Mouse (Mus musculus): ENCODE results near the gene Ick. TPM values are rescaled to one million over a fixed set of nuclear protein-coding genes. Genes with fewer than 3 reads are reported as not detected.
"Not testable (repeated sequence)": the region's sequence is repeated elsewhere in the genome, so short reads cannot be mapped to it uniquely, and the experiment has no call there.

The Ick gene
- total RNA-seq, 1 experiment: 5.4 TPM

- Histone ChIP-seq H3K27ac (ENCODE audit: insufficient read depth, low read depth, low read length, poor library complexity, severe bottlenecking) (peak overlapping the region; percentile 34), H3K9me3 (ENCODE audit: control insufficient read depth, insufficient read depth, low read depth, low read length) (no peaks in the 10 kb centered on the region), H3K4me1 (ENCODE audit: control insufficient read depth in 2 of 2, insufficient read depth in 2 of 2, low read length in 2 of 2, poor library complexity in 1 of 2) (peaks cover 2 to 22% of the 10 kb centered on the region in 2 experiments; a peak in 3 of 4 replicates), H3K4me3 (ENCODE audit: insufficient read depth in 1 of 2, low read depth in 1 of 2, low read length in 2 of 2, poor library complexity in 1 of 2, severe bottlenecking in 1 of 2) (peak overlapping the region; percentile 31 to 56), H3K36me3 (ENCODE audit: control insufficient read depth, insufficient read depth, low read length, poor library complexity, severe bottlenecking) (no peaks in the 10 kb centered on the region), H3K9ac (ENCODE audit: insufficient read depth, low read depth, low read length, poor library complexity, severe bottlenecking) (peak overlapping the region; percentile 78)
- in situ Hi-C loops (cut with MboI; ENCODE audit: low sequenced_read_pairs in 2 of 2, unreplicated experiment in 2 of 2): no loop called here
- no peak for TF ChIP-seq MAFK (IDR thresholded peaks at IDR 0.05; ENCODE audit: insufficient read depth, low read depth, low read length)
- no peak for TF ChIP-seq HCFC1 (IDR thresholded peaks at IDR 0.05; ENCODE audit: borderline replicate concordance, insufficient read depth, low read length)
- TF ChIP-seq ZC3H11A (IDR thresholded peaks at IDR 0.05; ENCODE audit: borderline replicate concordance, low read depth, low read length): no peak
- TF ChIP-seq ZNF384 (IDR thresholded peaks at IDR 0.05; ENCODE audit: low read depth, low read length): no peak
- TF ChIP-seq CHD2 (IDR thresholded peaks at IDR 0.05; ENCODE audit: low read depth, low read length): no peak
- no peak for DNase-seq (ENCODE audit: low read depth, low spot score)
Observed at GRCm38 (mm10) chr9:78167453-78167969, 58.5 kb downstream of the Ick start.

- Histone ChIP-seq H3K36me3 (ENCODE audit: control insufficient read depth, insufficient read depth, low read length, poor library complexity, severe bottlenecking) (no peaks in the 10 kb centered on the region), H3K27ac (ENCODE audit: insufficient read depth, low read depth, low read length, poor library complexity, severe bottlenecking) (peak overlapping the region; percentile 64), H3K9me3 (ENCODE audit: control insufficient read depth, insufficient read depth, low read depth, low read length) (no peaks in the 10 kb centered on the region), H3K4me3 (ENCODE audit: insufficient read depth in 1 of 2, low read depth in 1 of 2, low read length in 2 of 2, poor library complexity in 1 of 2, severe bottlenecking in 1 of 2) (no peak overlapping the region), H3K4me1 (ENCODE audit: control insufficient read depth in 2 of 2, insufficient read depth in 2 of 2, low read length in 2 of 2, poor library complexity in 1 of 2) (peaks cover 2 to 17% of the 10 kb centered on the region in 2 experiments; a peak in 3 of 4 replicates), H3K9ac (ENCODE audit: insufficient read depth, low read depth, low read length, poor library complexity, severe bottlenecking) (peak overlapping the region; percentile 78)
- in situ Hi-C loops (cut with MboI; ENCODE audit: low sequenced_read_pairs in 2 of 2, unreplicated experiment in 2 of 2): no loop called here
- no peak for DNase-seq (ENCODE audit: low read depth, low spot score)
- TF ChIP-seq ZC3H11A (IDR thresholded peaks at IDR 0.05; ENCODE audit: borderline replicate concordance, low read depth, low read length): no peak
- TF ChIP-seq HCFC1 (IDR thresholded peaks at IDR 0.05; ENCODE audit: borderline replicate concordance, insufficient read depth, low read length): no peak
- TF ChIP-seq MAFK (IDR thresholded peaks at IDR 0.05; ENCODE audit: insufficient read depth, low read depth, low read length): peak; percentile 94
Observed at GRCm38 (mm10) chr9:78168864-78169263, 59.9 kb downstream of the Ick start.

- Histone ChIP-seq H3K9me3 (ENCODE audit: control insufficient read depth, insufficient read depth, low read depth, low read length) (no peaks in the 10 kb centered on the region), H3K27ac (ENCODE audit: insufficient read depth, low read depth, low read length, poor library complexity, severe bottlenecking) (no peak overlapping the region; the same call in 1 of the 2 replicates), H3K36me3 (ENCODE audit: control insufficient read depth, insufficient read depth, low read length, poor library complexity, severe bottlenecking) (no peaks in the 10 kb centered on the region), H3K9ac (ENCODE audit: insufficient read depth, low read depth, low read length, poor library complexity, severe bottlenecking) (no peak overlapping the region), H3K4me3 (ENCODE audit: insufficient read depth in 1 of 2, low read depth in 1 of 2, low read length in 2 of 2, poor library complexity in 1 of 2, severe bottlenecking in 1 of 2) (no peak overlapping the region), H3K4me1 (ENCODE audit: control insufficient read depth in 2 of 2, insufficient read depth in 2 of 2, low read length in 2 of 2, poor library complexity in 1 of 2) (peaks cover 6 to 12% of the 10 kb centered on the region in 2 experiments; a peak in 3 of 4 replicates)
- no peak for TF ChIP-seq ZNF384 (IDR thresholded peaks at IDR 0.05; ENCODE audit: low read depth, low read length)
- TF ChIP-seq MAFK (IDR thresholded peaks at IDR 0.05; ENCODE audit: insufficient read depth, low read depth, low read length): no peak
- no peak for TF ChIP-seq CHD2 (IDR thresholded peaks at IDR 0.05; ENCODE audit: low read depth, low read length)
- TF ChIP-seq HCFC1 (IDR thresholded peaks at IDR 0.05; ENCODE audit: borderline replicate concordance, insufficient read depth, low read length): no peak
- no peak for TF ChIP-seq ZC3H11A (IDR thresholded peaks at IDR 0.05; ENCODE audit: borderline replicate concordance, low read depth, low read length)
- DNase-seq (ENCODE audit: low read depth, low spot score): no peak
- in situ Hi-C loops (cut with MboI; ENCODE audit: low sequenced_read_pairs in 2 of 2, unreplicated experiment in 2 of 2): no loop called here
Observed at GRCm38 (mm10) chr9:78174016-78174415, 65.0 kb downstream of the Ick start.

GRCm38 (mm10) chr9:78174925-78175276 is 65.9 kb downstream of the Ick start:
- not testable (repeated sequence) for H3K4me3 ChIP-seq (ENCODE audit: insufficient read depth in 1 of 2, low read depth in 1 of 2, low read length in 2 of 2, poor library complexity in 1 of 2, severe bottlenecking in 1 of 2)

More at GRCm38 (mm10) chr9:78174925-78175276, 65.9 kb downstream of the Ick start:
- H3K9ac ChIP-seq (ENCODE audit: insufficient read depth, low read depth, low read length, poor library complexity, severe bottlenecking); DNase-seq (ENCODE audit: low read depth, low spot score); H3K27ac ChIP-seq (ENCODE audit: insufficient read depth, low read depth, low read length, poor library complexity, severe bottlenecking); in situ Hi-C loops (cut with MboI; ENCODE audit: low sequenced_read_pairs in 2 of 2, unreplicated experiment in 2 of 2); H3K36me3 ChIP-seq (ENCODE audit: control insufficient read depth, insufficient read depth, low read length, poor library complexity, severe bottlenecking); H3K9me3 ChIP-seq (ENCODE audit: control insufficient read depth, insufficient read depth, low read depth, low read length); H3K4me1 ChIP-seq (ENCODE audit: control insufficient read depth in 2 of 2, insufficient read depth in 2 of 2, low read length in 2 of 2, poor library complexity in 1 of 2): not testable (repeated sequence)
